27 mouse cellular contexts compared by ENCODE assay signal in genomic region chr15:72359636-72360035, GRCm38 (mm10).
DNase-seq lines count a peak whose midpoint lies in the region; ATAC-seq and TF ChIP-seq lines count a peak whose summit lies in the region.
"Had no signal": no experiment of that assay in that cellular context is flagged by ENCODE, and none has a peak within 500 bp of the region (broad histone marks: within the 10 kb centered on the region; RNA-seq: fewer than 3 reads in every experiment).

No protein-coding gene starts in this region.

- DNase-seq in cerebellum, adult 2 months: peak in 1 of 2 experiments; percentile 47
- DNase-seq in cerebellum, postnatal 25 days: no peak
- DNase-seq in hindbrain, embryonic 10.5 days (ENCODE audit: low spot score): no peak
- peak; percentile 54 for DNase-seq in brain, adult 2 months (ENCODE audit: low read depth, low spot score)
- peak; percentile 49 for DNase-seq in cerebellum, adult 9-11 months
- DNase-seq: adrenal gland, postnatal 10 days; heart, adult 2 months; kidney, adult 18-20 months; kidney, postnatal 25 days; liver, embryonic 13.5 days; lung, adult 18-20 months; lung, postnatal 4 days; thymus, postnatal 4 days had no signal

- H3K27me3 ChIP-seq in cerebellum, adult 2 months (ENCODE audit: control insufficient read depth, insufficient read depth, low read length): no peaks in the 10 kb centered on the region
- H3K27me3 ChIP-seq in hindbrain, embryonic 16.5 days (replicated peaks; ENCODE audit: control insufficient read depth, insufficient read depth, low read length): no peaks in the 10 kb centered on the region
- H3K27me3 ChIP-seq in hindbrain, embryonic 10.5 days (ENCODE audit: insufficient read depth, poor library complexity, severe bottlenecking): no peaks in the 10 kb centered on the region
- no peaks in the 10 kb centered on the region for H3K27me3 ChIP-seq in intestine, embryonic 15.5 days (replicated peaks)
- H3K27me3 ChIP-seq: heart, embryonic 12.5 days; kidney, embryonic 15.5 days; limb, embryonic 15.5 days; liver, embryonic 13.5 days; midbrain, embryonic 12.5 days; neural tube, embryonic 12.5 days had no signal

- WGBS in cerebellum, adult 2 months: 21% methylated on average over 6 of the region's 6 CpGs
- WGBS in hindbrain, embryonic 16.5 days: 68% methylated on average over 6 of the region's 6 CpGs
- 89% methylated on average over 6 of the region's 6 CpGs for WGBS in hindbrain, embryonic 10.5 days
- 81% methylated on average over 6 of the region's 6 CpGs for WGBS in intestine, embryonic 15.5 days

- no peak overlapping the region for H3K4me3 ChIP-seq in cerebellum, adult 2 months (replicated peaks; ENCODE audit: insufficient read depth, low read depth, low read length)
- H3K4me3 ChIP-seq in hindbrain, embryonic 16.5 days (ENCODE audit: low read length): no peak overlapping the region
- no peak overlapping the region for H3K4me3 ChIP-seq in hindbrain, embryonic 10.5 days
- H3K4me3 ChIP-seq in intestine, embryonic 15.5 days (replicated peaks): no peak overlapping the region
- H3K4me3 ChIP-seq: erythroblast, embryonic 14.5 days; heart, adult 2 months; heart, embryonic 12.5 days; kidney, embryonic 15.5 days; limb, embryonic 10.5 days; limb, embryonic 15.5 days; liver, embryonic 13.5 days; megakaryocyte, embryonic 14.5 days; midbrain, embryonic 12.5 days; myocyte; neural tube, embryonic 12.5 days had no signal

- no peaks in the 10 kb centered on the region for H3K36me3 ChIP-seq in hindbrain, embryonic 16.5 days (ENCODE audit: control insufficient read depth, insufficient read depth, low read length)
- H3K36me3 ChIP-seq in hindbrain, embryonic 10.5 days: no peaks in the 10 kb centered on the region
- no peaks in the 10 kb centered on the region for H3K36me3 ChIP-seq in intestine, embryonic 15.5 days
- H3K36me3 ChIP-seq: heart, embryonic 12.5 days; kidney, embryonic 15.5 days; limb, embryonic 10.5 days; limb, embryonic 15.5 days; liver, embryonic 13.5 days; midbrain, embryonic 12.5 days; neural tube, embryonic 12.5 days had no signal

- no peak overlapping the region for H3K9ac ChIP-seq in hindbrain, embryonic 16.5 days (ENCODE audit: low read depth, low read length)
- no peak overlapping the region for H3K9ac ChIP-seq in intestine, embryonic 15.5 days
- H3K9ac ChIP-seq: heart, embryonic 12.5 days; kidney, embryonic 15.5 days; limb, embryonic 15.5 days; liver, embryonic 13.5 days; midbrain, embryonic 12.5 days; neural tube, embryonic 12.5 days had no signal

- no peak for ATAC-seq in hindbrain, embryonic 16.5 days
- no peak for ATAC-seq in intestine, embryonic 15.5 days
- ATAC-seq: inflammation-experienced regulatory T-cells, adult 6 months; lung, postnatal 0 days; Patski had no signal

- no peak for TF ChIP-seq POLR2A in cerebellum, adult 2 months (IDR thresholded peaks at IDR 0.05; ENCODE audit: borderline replicate concordance, insufficient read depth, low read length)

- no peak overlapping the region for H3K4me2 ChIP-seq in hindbrain, embryonic 16.5 days (ENCODE audit: low read length)
- no peak overlapping the region for H3K4me2 ChIP-seq in intestine, embryonic 15.5 days (replicated peaks)
- H3K4me2 ChIP-seq: heart, embryonic 12.5 days; kidney, embryonic 15.5 days; limb, embryonic 15.5 days; liver, embryonic 13.5 days; midbrain, embryonic 12.5 days; neural tube, embryonic 12.5 days had no signal

- peak overlapping the region; percentile 94 for H3K27ac ChIP-seq in cerebellum, adult 2 months (ENCODE audit: insufficient read depth, low read length)
- peak overlapping the region; percentile 17; the same call in 1 of the 2 replicates for H3K27ac ChIP-seq in hindbrain, embryonic 16.5 days (ENCODE audit: low read depth, low read length)
- no peak overlapping the region for H3K27ac ChIP-seq in hindbrain, embryonic 10.5 days
- no peak overlapping the region for H3K27ac ChIP-seq in intestine, embryonic 15.5 days
- H3K27ac ChIP-seq: heart, adult 2 months; kidney, embryonic 15.5 days; limb, embryonic 10.5 days; limb, embryonic 15.5 days; liver, embryonic 13.5 days; midbrain, embryonic 12.5 days; neural tube, embryonic 12.5 days had no signal

- H3K9me3 ChIP-seq in hindbrain, embryonic 16.5 days (ENCODE audit: control insufficient read depth, low read length): no peaks in the 10 kb centered on the region
- H3K9me3 ChIP-seq in hindbrain, embryonic 10.5 days: no peaks in the 10 kb centered on the region
- H3K9me3 ChIP-seq in intestine, embryonic 15.5 days: no peaks in the 10 kb centered on the region
- H3K9me3 ChIP-seq: kidney, embryonic 15.5 days; limb, embryonic 10.5 days; limb, embryonic 15.5 days; liver, embryonic 13.5 days; megakaryocyte, embryonic 14.5 days; midbrain, embryonic 12.5 days; neural tube, embryonic 12.5 days had no signal

- TF ChIP-seq CTCF in cerebellum, adult 2 months (IDR thresholded peaks at IDR 0.05; ENCODE audit: borderline replicate concordance, insufficient read depth, low read depth, low read length): no peak

- peaks cover 11% of the 10 kb centered on the region for H3K4me1 ChIP-seq in cerebellum, adult 2 months (ENCODE audit: control insufficient read depth, insufficient read depth, low read length)
- H3K4me1 ChIP-seq in hindbrain, embryonic 16.5 days (ENCODE audit: control insufficient read depth, insufficient read depth, low read depth, low read length): no peaks in the 10 kb centered on the region
- no peaks in the 10 kb centered on the region; the same call in 1 of the 2 replicates for H3K4me1 ChIP-seq in hindbrain, embryonic 10.5 days (replicated peaks)
- H3K4me1 ChIP-seq in intestine, embryonic 15.5 days (replicated peaks): no peaks in the 10 kb centered on the region
- H3K4me1 ChIP-seq: heart, embryonic 12.5 days; kidney, embryonic 15.5 days; limb, embryonic 10.5 days; limb, embryonic 15.5 days; liver, embryonic 13.5 days; midbrain, embryonic 12.5 days; neural tube, embryonic 12.5 days had no signal

Comparison
In these comparisons a context has a peak if more than half of its experiments do, and no peak if none do; other contexts are left out.
1. DNase-seq: peak in brain, adult 2 months (single experiment) and cerebellum, adult 9-11 months (single experiment); none in cerebellum, postnatal 25 days (0 of 2) and hindbrain, embryonic 10.5 days (single experiment).
2. H3K27ac ChIP-seq: peak in cerebellum, adult 2 months (single experiment) and hindbrain, embryonic 16.5 days (single experiment); none in hindbrain, embryonic 10.5 days (single experiment) and intestine, embryonic 15.5 days (single experiment).